Mouse (Mus musculus): ENCODE measurements around the gene Cldn10.

DNA sequence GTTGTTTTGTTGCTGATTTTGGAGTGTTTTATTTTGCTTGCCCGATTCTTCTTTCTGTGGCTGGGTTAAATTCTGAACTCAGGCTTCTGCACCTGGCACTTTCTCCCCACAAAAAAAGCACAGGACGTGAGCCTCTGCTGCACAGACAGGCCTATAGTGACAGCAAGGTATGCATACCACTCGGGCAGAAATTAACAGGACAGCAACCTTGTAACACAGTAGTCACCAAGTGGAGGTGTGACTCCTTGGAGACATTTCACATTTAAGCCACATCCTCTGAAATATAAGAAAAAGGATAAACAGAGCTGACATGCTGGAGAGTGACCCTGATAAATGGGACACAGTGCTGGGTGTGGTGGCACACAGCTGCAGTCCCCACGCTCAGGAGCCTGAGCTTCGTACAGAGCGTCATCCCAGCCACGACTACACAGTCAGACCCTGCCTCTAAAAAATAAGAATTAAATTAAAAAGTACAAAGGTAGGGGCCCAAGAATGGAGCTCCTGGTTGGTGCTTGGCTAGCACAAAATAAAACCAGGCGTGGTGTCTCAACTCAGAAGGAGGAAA lies 50.9 kb downstream of the Cldn10 start:
- TF ChIP-seq CTCF (IDR thresholded peaks at IDR 0.05; ENCODE audit: extremely low read depth, insufficient read depth, insufficient read length, insufficient replicate concordance) (no peak), POLR2A (IDR thresholded peaks at IDR 0.05; ENCODE audit: low read depth, low read length) (no peak)

All from spleen, adult 2 months (tissue).